Mouse (Mus musculus): ENCODE measurements around the gene Krt18. TPM values are rescaled to one million over a fixed set of nuclear protein-coding genes. Genes with fewer than 3 reads are reported as not detected.

Krt18 gene
- polyA plus RNA-seq (2012), result not detected in 2 replicates

- no peak for TF ChIP-seq GATA1 (IDR thresholded peaks at IDR 0.05; ENCODE audit: low read length)
Observed at GRCm38 (mm10) chr15:102028040-102028439, at the start of gene Krt18. Krt18 (plus strand) TSS chr15:102028180.

- no peak for TF ChIP-seq GATA1 (IDR thresholded peaks at IDR 0.05; ENCODE audit: low read length)
Observed at GRCm38 (mm10) chr15:101980849-101981248, 47.1 kb upstream of the Krt18 start.

GRCm38 (mm10) chr15:101983315-101983948 lies 44.5 kb upstream of the Krt18 start:
- TF ChIP-seq GATA1 (IDR thresholded peaks at IDR 0.05; ENCODE audit: low read length), result no peak

GRCm38 (mm10) chr15:101983949-101984601 lies 43.9 kb upstream of the Krt18 start:
- no peak for TF ChIP-seq GATA1 (IDR thresholded peaks at IDR 0.05; ENCODE audit: low read length)

- no peak for TF ChIP-seq GATA1 (IDR thresholded peaks at IDR 0.05; ENCODE audit: low read length)
Observed at GRCm38 (mm10) chr15:101984746-101985145, 43.2 kb upstream of the Krt18 start.

GRCm38 (mm10) chr15:101988119-101988518 lies 39.9 kb upstream of the Krt18 start:
- TF ChIP-seq GATA1 (IDR thresholded peaks at IDR 0.05; ENCODE audit: low read length), result no peak

- no peak for TF ChIP-seq GATA1 (IDR thresholded peaks at IDR 0.05; ENCODE audit: low read length)
Observed at GRCm38 (mm10) chr15:101988714-101989113, 39.3 kb upstream of the Krt18 start.

GRCm38 (mm10) chr15:101990946-101991345 lies 37.0 kb upstream of the Krt18 start:
- TF ChIP-seq GATA1 (IDR thresholded peaks at IDR 0.05; ENCODE audit: low read length), result no peak

GRCm38 (mm10) chr15:101994365-101994764 lies 33.6 kb upstream of the Krt18 start:
- TF ChIP-seq GATA1 (IDR thresholded peaks at IDR 0.05; ENCODE audit: low read length), result no peak

GRCm38 (mm10) chr15:101995484-101996236 lies 32.3 kb upstream of the Krt18 start:
- TF ChIP-seq GATA1 (IDR thresholded peaks at IDR 0.05; ENCODE audit: low read length), result no peak

- TF ChIP-seq GATA1 (IDR thresholded peaks at IDR 0.05; ENCODE audit: low read length), result no peak
Observed at GRCm38 (mm10) chr15:101999156-101999555, 28.8 kb upstream of the Krt18 start.

- no peak for TF ChIP-seq GATA1 (IDR thresholded peaks at IDR 0.05; ENCODE audit: low read length)
Observed at GRCm38 (mm10) chr15:101999676-102000335, 28.2 kb upstream of the Krt18 start.

- TF ChIP-seq GATA1 (IDR thresholded peaks at IDR 0.05; ENCODE audit: low read length), result no peak
Observed at GRCm38 (mm10) chr15:102002646-102003488, 25.1 kb upstream of the Krt18 start.

- TF ChIP-seq GATA1 (IDR thresholded peaks at IDR 0.05; ENCODE audit: low read length), result no peak
Observed at GRCm38 (mm10) chr15:102003516-102003915, 24.5 kb upstream of the Krt18 start.

- no peak for TF ChIP-seq GATA1 (IDR thresholded peaks at IDR 0.05; ENCODE audit: low read length)
Observed at GRCm38 (mm10) chr15:102004189-102004588, 23.8 kb upstream of the Krt18 start, which contains the start of gene Krt8. Krt8 (minus strand) TSS chr15:102004482.

Measured in G1E-ER4 (cell line).